Mouse (Mus musculus): ENCODE results near the gene Smyd3.

Smyd3 gene

GRCm38 (mm10) chr1:179043644-179044043 is 474.2 kb downstream of the Smyd3 start:
- in situ Hi-C loops (cut with MboI, MseI) = no loop called here

- in situ Hi-C loops (cut with MboI, MseI) = no loop called here
Measured at GRCm38 (mm10) chr1:179041905-179042337, 475.9 kb downstream of the Smyd3 start.

- in situ Hi-C loops (cut with MboI, MseI) = no loop called here
Measured at GRCm38 (mm10) chr1:179041231-179041904, 476.5 kb downstream of the Smyd3 start.

- in situ Hi-C loops (cut with MboI, MseI) = no loop called here
Measured at GRCm38 (mm10) chr1:179038801-179039200, 479.0 kb downstream of the Smyd3 start.

GRCm38 (mm10) chr1:179032947-179033346 is 484.9 kb downstream of the Smyd3 start:
- in situ Hi-C loops (cut with MboI, MseI) = no loop called here

GRCm38 (mm10) chr1:179031581-179031980 is 486.3 kb downstream of the Smyd3 start:
- in situ Hi-C loops (cut with MboI, MseI) = no loop called here

GRCm38 (mm10) chr1:179026614-179027013 is 491.2 kb downstream of the Smyd3 start:
- in situ Hi-C loops (cut with MboI, MseI) = no loop called here

- in situ Hi-C loops (cut with MboI, MseI) = no loop called here
Measured at GRCm38 (mm10) chr1:179025169-179025568, 492.7 kb downstream of the Smyd3 start.

- in situ Hi-C loops (cut with MboI, MseI) = no loop called here
Measured at GRCm38 (mm10) chr1:179023486-179023885, 494.4 kb downstream of the Smyd3 start.

- in situ Hi-C loops (cut with MboI, MseI) = no loop called here
Measured at GRCm38 (mm10) chr1:179017428-179017827, 500.4 kb downstream of the Smyd3 start.

- in situ Hi-C loops (cut with MboI, MseI) = no loop called here
Measured at GRCm38 (mm10) chr1:179013021-179013420, 504.8 kb downstream of the Smyd3 start.

- in situ Hi-C loops (cut with MboI, MseI) = no loop called here
Measured at GRCm38 (mm10) chr1:179012273-179012672, 505.6 kb downstream of the Smyd3 start.

- in situ Hi-C loops (cut with MboI, MseI) = no loop called here
Measured at GRCm38 (mm10) chr1:179010756-179011155, 507.1 kb downstream of the Smyd3 start.

- in situ Hi-C loops (cut with MboI, MseI) = no loop called here
Measured at GRCm38 (mm10) chr1:179009911-179010310, 507.9 kb downstream of the Smyd3 start.

GRCm38 (mm10) chr1:179004133-179004866 is 513.5 kb downstream of the Smyd3 start:
- in situ Hi-C loops (cut with MboI, MseI) = no loop called here

GRCm38 (mm10) chr1:179003406-179004132 is 514.3 kb downstream of the Smyd3 start:
- in situ Hi-C loops (cut with MboI, MseI) = no loop called here

GRCm38 (mm10) chr1:178999876-179000528 is 517.8 kb downstream of the Smyd3 start:
- in situ Hi-C loops (cut with MboI, MseI) = no loop called here

- in situ Hi-C loops (cut with MboI, MseI) = no loop called here
Measured at GRCm38 (mm10) chr1:178997870-178998269, 520.0 kb downstream of the Smyd3 start.

- in situ Hi-C loops (cut with MboI, MseI) = no loop called here
Measured at GRCm38 (mm10) chr1:178994263-178994662, 523.6 kb downstream of the Smyd3 start.

- in situ Hi-C loops (cut with MboI, MseI) = no loop called here
Measured at GRCm38 (mm10) chr1:178992503-178992902, 525.3 kb downstream of the Smyd3 start.

- in situ Hi-C loops (cut with MboI, MseI) = no loop called here
Measured at GRCm38 (mm10) chr1:178991470-178991869, 526.4 kb downstream of the Smyd3 start.

GRCm38 (mm10) chr1:178991045-178991444 is 526.8 kb downstream of the Smyd3 start:
- in situ Hi-C loops (cut with MboI, MseI) = no loop called here

Data from regulatory T cell (primary cell).